Mouse (Mus musculus) left cerebral cortex, postnatal 36 days (tissue): ENCODE measurements around the gene Spire2. TPM values are rescaled to one million over a fixed set of nuclear protein-coding genes. Genes with fewer than 3 reads are reported as not detected.
A peak's percentile ranks its signal among the peaks of the same experiment; 100 is the strongest.
"Not testable (repeated sequence)": the region's sequence is repeated elsewhere in the genome, so short reads cannot be mapped to it uniquely, and the experiment has no call there.

Experiments used
- DNase-seq, 2 experiments: peaks; one replicate each; pipeline ENCODE4 v3.0.0; 2021 to 2022; ENCODE audit warnings: low spot score in 2 of 2, mixed read lengths in 1 of 2
- intact Hi-C: fragments of 180-260 bp; cut with DNase I; formaldehyde crosslinking; loops from one replicate; pipeline ENCODE4 v1.15.1; 2025
- total RNA-seq, 2 experiments: library from RNA; stranded (reverse); gene quantifications; 2 replicates each; pipeline ENCODE4 v1.2.3; 2021

Gene Spire2
- total RNA-seq: 10 to 100 TPM; 14.8 to 18.2 TPM

DNA sequence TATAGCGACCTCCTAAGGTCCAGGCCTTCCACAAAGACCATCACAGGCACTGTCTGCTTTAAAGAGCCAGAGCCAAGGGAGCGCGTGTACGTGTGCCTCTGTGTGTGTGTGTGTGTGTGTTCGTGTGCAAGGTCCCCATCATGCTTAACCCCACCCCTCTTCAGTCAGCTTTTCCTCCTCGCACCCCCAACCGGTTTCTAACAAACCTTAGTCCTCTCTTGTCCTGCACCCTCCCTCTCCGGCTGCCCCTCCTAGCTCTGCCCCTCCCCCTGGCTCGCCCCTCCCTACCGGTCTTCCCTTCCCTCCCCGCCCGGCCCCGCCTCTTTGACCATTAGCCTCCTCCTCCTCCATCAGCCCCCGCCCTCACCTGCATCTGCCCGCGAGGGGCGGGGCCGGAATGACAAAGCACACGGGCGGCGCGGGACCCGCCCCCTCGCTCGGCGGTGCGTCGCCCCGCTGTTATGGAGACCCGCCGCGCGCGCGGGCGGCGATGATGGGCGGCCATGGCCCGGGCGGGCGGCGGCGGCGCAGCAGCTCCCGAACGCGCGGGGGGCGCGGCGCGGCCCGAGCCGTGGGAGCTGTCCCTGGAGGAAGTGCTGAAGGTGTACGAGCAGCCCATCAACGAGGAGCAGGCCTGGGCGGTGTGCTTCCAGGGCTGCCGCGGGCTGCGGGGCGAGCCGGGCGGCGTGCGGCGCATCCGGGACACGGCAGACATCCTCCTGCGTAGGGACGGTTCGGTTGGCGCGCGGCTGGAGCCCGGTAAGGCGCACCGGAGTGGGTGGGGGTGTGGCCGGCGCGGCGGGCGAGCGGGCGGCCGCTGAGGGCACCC, at the start of gene Spire2:
TSS of gene Spire2 (plus strand) at position 452 of the 829 bp plus-strand sequence.
- DNase-seq: peak; percentile 65 to 77
- intact Hi-C loops: no loop called here

DNA sequence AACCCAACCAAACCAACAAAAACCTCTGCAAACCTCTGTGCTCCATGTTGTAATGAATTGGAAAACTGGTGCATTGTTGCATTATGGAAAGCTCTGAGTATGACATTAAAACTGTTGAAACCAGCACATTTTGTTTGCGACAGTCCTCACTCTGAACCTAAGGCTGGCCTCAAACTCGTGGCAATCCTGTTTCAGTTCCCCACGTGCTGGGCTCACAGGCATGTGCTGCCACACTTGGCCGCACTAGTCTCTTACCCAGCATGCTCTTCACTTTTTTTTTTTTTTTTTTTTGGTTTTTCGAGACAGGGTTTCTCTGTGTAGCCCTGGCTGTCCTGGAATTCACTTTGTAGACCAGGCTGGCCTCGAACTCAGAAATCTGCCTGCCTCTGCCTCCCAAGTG, 49.5 kb upstream of the Spire2 start:
- intact Hi-C loops, DNase-seq: not testable (repeated sequence)

GRCm38 (mm10) chr8:123283991-123284390, 48.5 kb upstream of the Spire2 start:
- DNase-seq: no peak
- intact Hi-C loops: no loop called here

DNA sequence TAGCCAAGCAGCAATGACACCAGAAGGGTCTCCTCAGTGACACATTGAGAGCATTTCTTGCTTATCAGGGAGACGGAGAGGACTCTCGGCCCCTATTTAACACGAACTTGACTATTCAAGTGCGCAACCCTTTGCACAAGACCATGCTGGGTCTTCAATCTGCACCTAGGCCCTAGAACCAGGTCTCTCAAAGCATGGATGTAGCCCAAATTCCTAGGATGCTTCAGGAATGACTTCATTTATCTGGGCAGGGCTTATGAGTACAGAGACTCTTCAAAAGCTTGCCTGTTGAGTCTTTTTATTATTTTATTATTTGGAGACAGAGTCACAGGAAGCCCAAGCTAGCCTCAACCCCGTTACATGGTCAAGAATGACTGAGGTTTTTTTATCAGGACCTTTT, 48.0 kb upstream of the Spire2 start:
- no peak for DNase-seq
- intact Hi-C loops: no loop called here

DNA sequence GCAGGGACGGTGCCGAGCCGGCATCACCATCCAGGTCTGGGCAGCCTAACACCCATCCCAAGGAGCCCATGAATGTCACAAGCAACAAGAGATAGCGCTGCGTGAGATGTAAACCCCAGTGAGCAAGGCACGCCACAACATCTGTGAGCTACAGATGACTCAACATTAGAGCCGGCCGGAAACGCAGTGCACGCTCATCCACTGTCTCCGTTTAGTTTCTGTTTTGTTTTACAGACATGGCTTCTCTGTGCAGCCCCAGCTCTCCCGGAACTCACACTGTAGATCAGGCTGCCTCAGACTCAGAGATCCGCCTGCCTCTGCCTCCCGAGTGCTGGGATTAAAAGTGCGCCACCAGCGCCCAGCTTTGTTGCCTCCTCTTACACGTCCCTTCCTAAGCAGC, 45.2 kb upstream of the Spire2 start:
- no peak for DNase-seq
- intact Hi-C loops: no loop called here

GRCm38 (mm10) chr8:123290166-123290565, 42.3 kb upstream of the Spire2 start:
- DNase-seq: peak in 1 of 2 experiments; percentile 22
- intact Hi-C loops: no loop called here

DNA sequence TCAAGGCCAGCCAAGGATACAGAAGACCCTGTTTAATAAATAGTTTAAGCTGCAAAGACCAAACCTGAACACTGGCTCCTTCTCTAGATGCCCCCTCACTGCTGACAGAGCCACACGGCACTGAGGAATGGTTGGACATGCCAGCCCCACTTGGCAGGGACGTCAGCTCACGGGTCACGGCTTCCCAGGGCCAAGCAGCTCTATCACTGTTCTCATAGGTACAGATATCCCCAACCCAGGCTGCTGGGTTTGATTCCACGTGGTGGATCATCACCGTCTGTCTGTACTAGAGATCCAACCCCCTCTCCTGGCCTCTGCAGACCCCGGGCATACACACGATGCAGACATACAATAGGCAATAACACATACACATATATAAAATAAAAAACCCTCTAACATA, 41.8 kb upstream of the Spire2 start:
- intact Hi-C loops: no loop called here
- no peak for DNase-seq

GRCm38 (mm10) chr8:123291716-123292115, 40.8 kb upstream of the Spire2 start:
- intact Hi-C loops: no loop called here

GRCm38 (mm10) chr8:123292281-123292680, 40.2 kb upstream of the Spire2 start:
- intact Hi-C loops: no loop called here
- DNase-seq: no peak

More at GRCm38 (mm10) chr8:123291716-123292115, 40.8 kb upstream of the Spire2 start:
- DNase-seq: no peak

DNA sequence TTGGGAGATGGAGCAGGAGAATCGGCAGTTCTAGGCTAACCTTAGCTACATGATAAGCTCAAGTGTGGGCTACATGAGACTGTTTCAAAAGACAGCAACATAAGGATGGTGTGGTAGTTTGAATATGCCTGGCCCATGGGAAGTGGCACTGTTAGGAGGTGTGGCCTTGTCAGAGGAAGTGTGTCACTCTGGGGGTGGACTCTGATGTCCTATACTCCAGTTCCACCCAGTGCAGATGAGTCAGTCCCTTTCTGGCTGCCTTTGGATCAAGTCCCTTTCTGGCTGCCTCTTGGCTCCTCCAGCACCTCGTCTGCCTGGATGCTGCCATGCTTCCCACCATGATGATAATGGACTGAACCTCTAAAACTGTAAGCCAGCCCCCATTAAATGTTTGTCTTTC, 39.7 kb upstream of the Spire2 start:
- DNase-seq: no peak
- intact Hi-C loops: no loop called here

DNA sequence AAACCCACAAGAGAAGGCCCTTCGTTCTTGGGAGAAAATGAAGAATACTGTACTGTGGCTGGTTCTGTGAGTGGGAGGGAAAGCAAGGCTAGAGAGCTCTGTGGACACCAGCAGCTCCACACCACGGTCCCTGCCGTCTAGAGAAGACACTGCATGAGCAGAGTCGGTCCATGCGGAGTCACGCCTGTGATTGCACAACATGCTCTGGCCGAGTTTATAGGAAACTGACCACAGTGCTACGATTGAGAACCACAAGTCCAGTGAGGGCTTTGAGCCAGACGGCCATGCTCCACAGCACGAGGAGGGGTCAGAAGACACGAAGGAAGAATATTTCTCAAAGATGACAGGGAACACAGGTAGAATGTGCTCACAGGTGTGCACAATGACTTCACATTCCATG, 34.2 kb upstream of the Spire2 start:
- no peak for DNase-seq
- intact Hi-C loops: no loop called here

DNA sequence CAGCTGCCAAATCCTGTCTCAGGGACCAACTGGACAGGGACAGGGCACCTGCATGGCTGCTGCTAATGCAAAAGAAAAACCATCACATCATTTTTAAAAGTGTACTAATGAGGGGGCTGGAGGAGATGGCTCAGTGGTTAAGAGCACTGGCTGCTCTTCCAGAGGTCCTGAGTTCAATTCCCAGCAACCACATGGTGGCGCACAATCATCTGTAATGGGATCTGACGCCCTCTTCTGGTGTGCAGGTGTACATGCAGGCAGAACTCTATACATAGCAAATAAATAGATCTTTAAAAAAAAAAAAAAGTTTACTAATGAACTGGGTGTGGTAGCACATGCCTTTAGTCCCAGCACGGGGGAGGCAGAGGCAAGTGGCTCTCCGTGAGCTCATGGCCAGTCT, 23.8 kb upstream of the Spire2 start:
- no peak for DNase-seq
- intact Hi-C loops: no loop called here

DNA sequence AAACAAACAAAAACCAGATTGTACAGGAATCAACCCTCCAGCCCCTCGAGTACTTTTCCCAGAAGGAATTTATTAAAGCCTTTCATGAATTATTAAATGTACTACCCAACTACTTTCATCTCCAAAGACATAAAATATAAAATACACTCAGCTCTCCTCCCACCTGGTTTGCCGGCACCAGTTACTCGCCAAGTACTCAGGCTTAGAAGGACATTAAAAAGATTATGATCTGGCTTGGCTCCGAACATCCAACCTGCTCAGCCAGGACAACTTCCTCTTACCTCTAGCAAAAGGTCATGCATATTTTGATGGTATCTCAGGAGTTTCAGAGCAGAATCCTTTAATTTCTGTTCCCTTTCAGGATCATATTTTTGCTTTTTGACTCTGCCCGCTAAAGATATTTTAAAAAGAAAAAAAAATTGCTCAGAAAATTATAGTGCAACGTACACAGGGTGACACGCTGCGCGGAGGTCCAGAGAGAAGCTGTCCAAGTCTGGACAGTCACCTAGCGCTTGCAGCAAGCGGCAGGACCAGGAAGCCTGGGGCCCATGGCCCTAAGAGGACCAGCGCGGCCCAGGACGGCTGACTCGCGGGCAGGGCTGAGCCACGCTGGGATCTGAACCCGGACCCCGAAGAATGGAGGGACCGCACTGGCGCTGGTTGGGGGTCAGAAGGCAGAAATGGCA, 14.6 kb upstream of the Spire2 start:
- no peak for DNase-seq
- intact Hi-C loops: loop anchor here (2.0 kb wide), 1 partner anchor 35 kb away; no protein-coding TSS in a partner anchor

DNA sequence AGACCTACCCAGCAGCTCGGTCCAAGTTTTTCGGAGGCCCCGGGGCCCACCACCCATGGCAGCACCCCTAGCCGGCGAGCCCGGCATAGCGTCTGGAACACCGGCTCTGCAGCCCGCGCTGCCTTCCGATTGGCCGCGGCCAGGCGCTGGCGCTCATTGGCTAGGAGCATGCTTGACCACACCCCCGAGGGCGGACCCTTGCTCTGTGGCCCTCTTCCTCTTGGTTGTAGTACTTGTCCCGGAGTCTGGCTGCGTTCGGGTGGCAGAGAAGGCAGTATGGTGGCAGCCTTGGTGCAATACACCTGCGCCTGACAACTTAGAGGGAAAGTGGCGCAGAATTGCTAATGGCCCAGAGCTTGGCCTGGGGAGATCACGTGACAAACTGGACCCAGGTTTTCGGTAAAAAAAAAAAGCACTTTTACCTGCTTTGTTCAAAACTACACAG, 14.0 kb upstream of the Spire2 start, which contains the start of gene Fanca:
TSS of gene Fanca (minus strand) at position 110 of the 445 bp plus-strand sequence.
- intact Hi-C loops: loop anchor here (2.0 kb wide), 1 partner anchor 34 kb away; no protein-coding TSS in a partner anchor

GRCm38 (mm10) chr8:123319522-123320164, 12.9 kb upstream of the Spire2 start:
- DNase-seq: no peak
- intact Hi-C loops: loop anchor here (2.0 kb wide), 2 partner anchors 33 to 41 kb away; no protein-coding TSS in a partner anchor

More for the DNA sequence above, 14.0 kb upstream of the Spire2 start, which contains the start of gene Fanca:
- peak; percentile 83 to 86 for DNase-seq

DNA sequence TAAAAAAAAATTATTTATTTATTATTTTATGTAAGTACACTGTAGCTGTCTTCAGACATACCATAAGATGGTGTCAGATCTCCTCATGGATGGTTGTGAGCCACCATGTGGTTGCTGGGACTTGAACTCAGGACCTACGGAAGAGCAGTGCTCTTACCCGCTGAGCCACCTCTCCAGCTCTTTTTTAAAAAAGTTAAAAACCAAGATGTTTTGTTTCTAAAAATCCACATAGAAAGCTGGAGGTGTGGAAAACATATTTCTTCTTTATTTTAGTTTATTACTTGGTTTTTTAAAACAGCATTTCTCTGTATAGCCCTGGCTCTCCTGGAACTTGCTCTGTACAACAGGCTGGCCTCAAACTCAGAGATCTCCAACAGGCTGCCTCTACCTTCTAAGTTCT, 4.0 kb upstream of the Spire2 start:
- DNase-seq: no peak
- intact Hi-C loops: no loop called here

- intact Hi-C loops: no loop called here
- no peak for DNase-seq
Measured at GRCm38 (mm10) chr8:123329350-123329749, 3.2 kb upstream of the Spire2 start.

DNA sequence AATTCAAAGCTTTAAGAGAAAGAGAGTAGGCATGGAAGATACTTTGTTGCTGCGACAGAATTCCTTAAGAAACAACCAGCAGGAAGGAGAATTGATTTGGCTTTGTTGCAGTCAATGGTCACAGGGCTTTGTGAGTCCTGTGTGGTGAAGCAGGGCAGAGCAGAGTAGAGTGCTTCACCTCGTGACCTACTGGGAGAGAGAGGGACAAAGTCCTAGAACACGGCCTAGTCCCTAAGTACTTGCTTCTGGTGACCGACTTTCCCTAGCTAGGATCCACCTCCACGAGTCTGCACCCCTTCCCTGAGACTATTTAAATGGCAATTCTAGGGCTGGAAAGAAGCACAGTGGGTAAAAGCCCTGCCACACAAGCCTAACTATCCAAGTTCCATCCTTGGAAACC, 2.6 kb upstream of the Spire2 start:
- intact Hi-C loops: no loop called here
- DNase-seq: no peak

GRCm38 (mm10) chr8:123330701-123331100, 1.8 kb upstream of the Spire2 start:
- intact Hi-C loops: no loop called here
- no peak for DNase-seq

DNA sequence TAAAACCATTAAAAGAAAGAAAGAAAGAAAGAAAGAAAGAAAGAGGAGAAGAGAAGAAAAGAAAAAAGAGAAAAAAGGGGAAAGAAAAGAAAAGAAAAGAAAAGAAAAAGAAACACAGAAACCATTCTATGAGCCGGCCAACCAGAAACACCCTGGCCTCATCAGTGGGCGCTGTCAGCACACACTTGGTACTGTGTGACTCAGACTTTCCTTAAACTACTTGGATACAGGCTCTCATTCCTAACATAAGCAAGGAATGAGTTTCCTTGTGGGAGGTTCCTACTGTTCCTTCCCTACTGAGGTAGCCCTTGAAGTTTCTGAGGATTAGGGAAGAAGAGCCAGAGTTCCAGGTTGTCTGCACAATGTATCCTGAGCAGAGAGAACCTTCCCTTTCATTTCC, 1.2 kb upstream of the Spire2 start:
- no peak for DNase-seq
- intact Hi-C loops: no loop called here
